ENCODE assay signal across 14 mouse cellular contexts in genomic region chr5:15484616-15485015, GRCm38 (mm10). TPM values are rescaled to one million over a fixed set of nuclear protein-coding genes. Genes with fewer than 3 reads are reported as not detected.
"Had no signal": no experiment of that assay in that cellular context is flagged by ENCODE, and none has a peak within 500 bp of the region (broad histone marks: within the 10 kb centered on the region; RNA-seq: fewer than 3 reads in every experiment).

No protein-coding gene starts in this region.

RNA-seq across cellular contexts. Expression of gene Gm21149, which starts 8.3 kb away (rescaled TPM):
- total RNA-seq: layer of hippocampus, postnatal 25 days; left cerebral cortex, adult 8-10 months; left cerebral cortex, postnatal 25 days; megakaryocyte-erythroid progenitor cell, adult 5-6 weeks had no signal
- polyA plus RNA-seq: intestine, embryonic 16.5 days; limb, embryonic 12.5 days; liver, embryonic 11.5 days; liver, embryonic 15.5 days; midbrain, embryonic 12.5 days; midbrain, embryonic 16.5 days; neural tube, embryonic 14.5 days; spleen, adult 2 months; stomach, embryonic 15.5 days had no signal

RNA-seq across cellular contexts. Expression of gene Gm21190, which starts 44.4 kb away (rescaled TPM):
- total RNA-seq: layer of hippocampus, postnatal 25 days; left cerebral cortex, adult 8-10 months; left cerebral cortex, postnatal 25 days; megakaryocyte-erythroid progenitor cell, adult 5-6 weeks had no signal
- polyA plus RNA-seq: intestine, embryonic 16.5 days; limb, embryonic 12.5 days; liver, embryonic 11.5 days; liver, embryonic 15.5 days; lung, embryonic 15.5 days; midbrain, embryonic 12.5 days; midbrain, embryonic 16.5 days; neural tube, embryonic 14.5 days; spleen, adult 2 months; stomach, embryonic 15.5 days had no signal
